Mouse (Mus musculus): Measurements from ENCODE around the gene Tbc1d16.

Gene Tbc1d16

GRCm38 (mm10) chr11:119143376-119144002, 84.8 kb downstream of the Tbc1d16 start:
- no peak for DNase-seq (ENCODE audit: low spot score)

DNA sequence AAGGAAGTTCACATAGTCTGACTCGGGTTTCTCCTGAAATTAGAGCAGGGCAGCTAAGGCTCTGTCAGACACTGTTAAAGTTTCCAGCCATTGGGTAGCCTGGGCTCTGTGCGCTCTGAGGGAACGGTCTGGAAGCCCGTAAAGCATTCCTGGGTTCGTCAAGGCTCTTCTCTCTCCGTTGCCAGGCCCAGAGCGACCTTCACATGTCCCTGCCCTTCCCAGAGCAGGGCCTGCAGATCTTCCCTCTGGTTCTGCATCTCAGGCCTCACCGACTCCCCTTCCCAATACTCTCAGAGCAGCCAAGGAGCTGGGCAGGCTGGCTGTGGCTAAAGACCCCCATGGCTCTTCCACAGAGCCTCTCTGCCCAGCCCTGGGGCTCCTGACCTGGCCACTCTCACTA, 85.7 kb downstream of the Tbc1d16 start:
- no peak for DNase-seq (ENCODE audit: low spot score)

DNA sequence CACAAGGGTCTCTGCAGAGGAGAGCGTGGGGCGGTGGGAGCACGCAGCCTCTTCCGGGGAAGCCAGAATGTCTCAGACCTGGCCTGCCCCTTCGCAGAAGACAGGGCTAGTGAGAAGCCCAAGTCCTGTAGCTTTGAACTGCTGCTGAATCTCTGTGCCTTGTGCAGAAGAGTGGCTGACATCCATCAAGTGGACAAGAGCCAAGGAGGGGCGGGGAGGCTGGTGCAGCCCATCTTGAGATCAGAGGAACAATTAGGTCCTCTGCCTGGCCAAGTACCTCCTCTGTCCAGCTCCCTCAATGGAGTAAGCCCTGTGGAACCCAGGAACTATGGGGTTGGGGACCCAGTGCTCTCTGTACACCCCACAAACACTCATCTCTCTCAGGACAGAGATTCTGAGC, 89.3 kb downstream of the Tbc1d16 start:
- no peak for DNase-seq (ENCODE audit: low spot score)

DNA sequence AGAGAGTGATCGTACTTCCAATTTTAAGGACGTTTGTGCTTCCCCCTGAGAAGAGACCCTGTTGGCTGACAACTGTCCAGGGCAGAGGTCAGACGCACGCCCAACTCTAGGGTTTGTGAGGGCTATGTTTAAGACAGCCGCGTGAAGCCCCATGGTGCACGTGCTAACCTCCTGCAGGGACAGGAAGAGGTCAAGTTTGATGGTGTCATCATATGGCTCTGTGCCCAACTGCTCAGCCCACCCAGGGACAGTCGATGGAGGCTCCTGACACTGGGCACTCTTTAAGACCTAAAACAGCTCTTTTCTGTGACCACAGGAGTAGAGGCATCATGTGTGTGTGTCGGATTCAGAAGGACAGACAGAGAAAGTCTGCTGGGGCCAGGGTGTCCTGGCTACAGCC, 90.1 kb downstream of the Tbc1d16 start:
- DNase-seq (ENCODE audit: low spot score), result no peak

DNA sequence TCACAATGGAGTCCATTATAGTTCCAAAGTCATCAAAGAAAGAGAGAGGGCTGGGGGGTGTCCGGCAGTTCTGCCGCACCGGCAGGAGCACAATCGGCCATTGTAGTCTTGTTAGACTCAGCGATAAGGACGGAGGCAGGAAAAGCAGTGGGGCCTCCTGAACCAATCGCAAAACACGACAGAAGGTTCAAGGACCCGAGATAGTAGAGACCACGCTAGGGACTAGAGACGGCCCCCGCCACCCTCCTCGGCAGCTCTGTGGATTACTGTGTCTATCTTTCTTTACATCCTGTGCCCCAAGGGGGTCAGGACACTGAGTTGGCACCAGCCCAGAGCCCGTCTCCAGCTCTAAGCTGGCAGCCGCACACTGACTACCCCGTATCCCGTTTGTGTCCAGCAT, 93.7 kb downstream of the Tbc1d16 start:
- no peak for DNase-seq (ENCODE audit: low spot score)

- DNase-seq (ENCODE audit: low spot score), result no peak
Measured at GRCm38 (mm10) chr11:119133437-119134221, 94.7 kb downstream of the Tbc1d16 start.

DNA sequence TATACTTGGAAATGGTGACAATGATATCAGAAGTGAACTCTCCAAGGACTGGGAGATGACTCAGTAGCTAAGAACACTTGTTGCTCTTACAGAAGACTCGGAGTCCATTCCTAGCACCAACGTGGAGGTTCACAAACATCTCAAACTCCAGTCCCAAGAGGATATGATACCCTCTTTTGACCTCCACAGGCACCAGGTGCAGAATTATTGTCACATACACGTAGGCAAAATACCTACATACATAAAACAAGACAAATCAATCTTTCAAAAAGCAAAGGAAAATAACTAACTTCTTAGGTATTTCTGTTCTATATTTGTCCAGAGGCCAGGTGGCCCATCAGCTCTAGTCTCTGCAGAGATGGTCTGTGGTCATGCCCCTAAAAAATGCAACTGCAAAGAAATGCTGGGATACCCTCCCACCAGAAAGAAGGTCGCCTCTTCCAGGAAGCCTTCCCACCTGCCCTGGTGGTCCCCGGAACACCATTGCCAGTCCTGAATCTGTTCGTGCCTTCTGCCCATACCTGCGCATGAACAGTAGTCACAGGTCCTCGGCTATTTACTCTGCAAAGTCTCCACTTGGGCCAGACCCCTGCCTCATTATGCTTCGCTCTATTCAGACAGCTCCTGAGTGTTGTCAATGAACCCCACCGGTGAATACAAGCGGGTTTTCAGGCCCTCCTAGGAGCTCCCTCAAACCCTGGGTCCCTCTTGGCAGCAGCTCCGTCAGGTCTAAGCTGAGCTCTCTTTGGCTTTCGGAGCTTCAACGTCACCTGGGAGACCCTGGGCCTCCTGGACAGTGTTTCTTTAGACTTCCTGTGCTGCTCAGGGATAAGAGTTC, 95.9 kb downstream of the Tbc1d16 start:
- no peak for DNase-seq (ENCODE audit: low spot score)

GRCm38 (mm10) chr11:119130081-119130765, 98.1 kb downstream of the Tbc1d16 start:
- no peak for DNase-seq (ENCODE audit: low spot score)

GRCm38 (mm10) chr11:119129281-119130058, 98.8 kb downstream of the Tbc1d16 start:
- DNase-seq (ENCODE audit: low spot score), result no peak

- DNase-seq (ENCODE audit: low spot score), result no peak
Measured at GRCm38 (mm10) chr11:119128668-119129280, 99.5 kb downstream of the Tbc1d16 start.

- DNase-seq (ENCODE audit: low spot score), result peak; percentile 49
Measured at GRCm38 (mm10) chr11:119127686-119128473, 100.4 kb downstream of the Tbc1d16 start.

GRCm38 (mm10) chr11:119127147-119127546, 101.2 kb downstream of the Tbc1d16 start:
- no peak for DNase-seq (ENCODE audit: low spot score)

GRCm38 (mm10) chr11:119125929-119126861, 102.1 kb downstream of the Tbc1d16 start:
- peak; percentile 78 for DNase-seq (ENCODE audit: low spot score)

DNA sequence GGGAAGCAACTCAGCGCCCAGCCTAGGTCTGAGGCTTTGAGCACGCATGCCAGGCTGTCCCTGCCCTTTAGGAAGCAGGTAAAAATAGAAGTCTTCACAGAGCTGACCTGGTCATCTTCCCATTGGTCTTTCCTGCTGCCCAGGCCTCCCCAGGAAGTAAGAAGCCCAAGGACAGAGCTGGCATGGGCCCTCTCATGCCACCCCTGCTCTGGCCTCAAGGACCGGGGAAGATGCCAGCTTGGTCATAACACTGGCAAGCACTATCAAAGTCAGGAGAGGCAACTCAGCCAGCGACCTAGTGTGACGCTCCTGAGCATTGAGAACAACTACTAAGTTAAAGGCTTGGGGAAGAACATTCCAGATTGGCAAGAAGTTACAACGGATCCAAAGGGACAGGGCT, 103.8 kb downstream of the Tbc1d16 start:
- DNase-seq (ENCODE audit: low spot score), result no peak

DNA sequence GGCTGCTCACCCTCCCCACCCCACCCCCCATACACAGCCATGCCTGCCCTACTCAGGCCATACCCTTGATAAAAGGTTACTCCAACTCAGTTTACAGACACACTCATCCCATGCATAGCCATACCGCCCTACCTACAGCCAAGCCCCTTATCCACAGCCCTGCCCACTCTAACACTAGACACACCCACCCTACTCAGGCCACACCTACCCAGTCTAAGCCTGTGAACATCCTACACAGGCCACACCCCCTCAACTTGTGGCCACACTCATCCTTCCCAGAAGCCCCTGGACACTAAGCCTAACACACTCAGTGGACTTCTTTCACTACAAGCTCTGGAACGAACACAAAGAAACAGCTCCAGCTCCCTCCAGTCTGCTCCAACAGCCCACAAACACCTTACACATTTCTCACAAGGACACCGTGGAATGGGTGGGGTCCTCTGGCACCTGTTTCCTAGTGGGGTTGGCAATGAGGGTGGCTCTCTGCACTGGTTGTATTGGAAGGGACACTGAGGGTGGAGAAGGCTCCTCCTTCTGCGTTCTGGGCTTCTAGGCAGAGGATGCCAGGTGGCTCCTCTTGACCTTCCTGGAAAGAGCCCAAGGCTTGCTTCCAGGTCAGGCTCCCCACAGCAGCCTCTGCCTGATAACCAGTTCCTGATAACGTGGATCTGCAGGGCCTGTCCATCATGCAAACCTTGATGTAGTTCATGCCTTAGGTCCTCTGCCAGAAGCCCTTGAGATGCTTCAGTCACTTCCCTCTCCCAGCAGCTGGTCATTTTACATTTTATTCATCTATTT, 104.6 kb downstream of the Tbc1d16 start:
- no peak for DNase-seq (ENCODE audit: low spot score)

DNA sequence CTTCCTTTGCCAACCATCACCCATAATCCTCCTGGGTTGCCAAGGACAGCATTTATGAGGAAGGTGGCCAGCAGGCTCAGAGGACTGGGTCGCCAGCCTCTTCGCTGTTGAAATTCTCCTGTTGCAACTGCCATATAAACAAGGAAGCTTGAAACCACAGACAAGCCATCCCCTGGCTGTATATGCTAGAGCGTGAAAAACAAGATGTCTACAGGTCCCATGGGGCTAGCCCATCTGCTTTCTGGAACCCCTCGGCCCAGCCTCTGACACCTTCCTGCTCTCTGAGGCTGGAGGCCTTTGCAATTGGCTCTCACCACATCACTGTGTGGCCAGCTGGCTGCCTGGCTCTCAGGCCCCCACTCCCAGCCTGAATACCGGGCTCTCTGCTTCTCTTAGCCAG, 105.9 kb downstream of the Tbc1d16 start:
- no peak for DNase-seq (ENCODE audit: low spot score)

- DNase-seq (ENCODE audit: low spot score), result no peak
Measured at GRCm38 (mm10) chr11:119118905-119119304, 109.4 kb downstream of the Tbc1d16 start.

DNA sequence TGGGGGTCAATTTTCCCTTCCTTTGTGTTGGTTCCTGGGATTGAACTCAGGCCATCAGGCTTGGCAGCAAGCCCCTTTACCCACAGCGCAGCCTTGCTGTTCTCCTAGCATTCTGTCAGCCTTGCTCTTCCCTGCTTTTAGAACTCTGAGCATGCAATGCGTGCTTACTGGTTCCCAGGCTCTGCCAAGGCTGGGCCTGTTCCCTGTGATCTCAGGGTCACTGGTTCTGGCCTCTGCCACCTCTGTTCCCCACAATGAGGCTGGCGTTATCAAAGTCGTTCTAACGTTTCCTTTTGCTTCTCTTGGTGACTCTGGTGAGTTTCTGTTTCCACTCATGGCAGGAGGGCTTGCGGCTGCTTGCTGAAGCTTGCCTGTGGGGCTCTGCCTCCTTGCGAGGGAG, 110.4 kb downstream of the Tbc1d16 start:
- DNase-seq (ENCODE audit: low spot score), result no peak
